Mouse (Mus musculus) spleen, postnatal 10 days (tissue): ENCODE measurements around the gene Gm20388.

Source experiments
- DNase-seq, 2 experiments: peaks; one replicate each; pipeline ENCODE4 v3.0.0; 2021 to 2022; ENCODE audit warnings: low spot score in 2 of 2

Gm20388 gene

DNA sequence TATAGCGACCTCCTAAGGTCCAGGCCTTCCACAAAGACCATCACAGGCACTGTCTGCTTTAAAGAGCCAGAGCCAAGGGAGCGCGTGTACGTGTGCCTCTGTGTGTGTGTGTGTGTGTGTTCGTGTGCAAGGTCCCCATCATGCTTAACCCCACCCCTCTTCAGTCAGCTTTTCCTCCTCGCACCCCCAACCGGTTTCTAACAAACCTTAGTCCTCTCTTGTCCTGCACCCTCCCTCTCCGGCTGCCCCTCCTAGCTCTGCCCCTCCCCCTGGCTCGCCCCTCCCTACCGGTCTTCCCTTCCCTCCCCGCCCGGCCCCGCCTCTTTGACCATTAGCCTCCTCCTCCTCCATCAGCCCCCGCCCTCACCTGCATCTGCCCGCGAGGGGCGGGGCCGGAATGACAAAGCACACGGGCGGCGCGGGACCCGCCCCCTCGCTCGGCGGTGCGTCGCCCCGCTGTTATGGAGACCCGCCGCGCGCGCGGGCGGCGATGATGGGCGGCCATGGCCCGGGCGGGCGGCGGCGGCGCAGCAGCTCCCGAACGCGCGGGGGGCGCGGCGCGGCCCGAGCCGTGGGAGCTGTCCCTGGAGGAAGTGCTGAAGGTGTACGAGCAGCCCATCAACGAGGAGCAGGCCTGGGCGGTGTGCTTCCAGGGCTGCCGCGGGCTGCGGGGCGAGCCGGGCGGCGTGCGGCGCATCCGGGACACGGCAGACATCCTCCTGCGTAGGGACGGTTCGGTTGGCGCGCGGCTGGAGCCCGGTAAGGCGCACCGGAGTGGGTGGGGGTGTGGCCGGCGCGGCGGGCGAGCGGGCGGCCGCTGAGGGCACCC lies 3421.8 kb downstream of the Gm20388 start, which contains the start of gene Spire2:
TSS of gene Spire2 (plus strand) at position 452 of the 829 bp plus-strand sequence.
- peak; percentile 66 to 85 for DNase-seq

DNA sequence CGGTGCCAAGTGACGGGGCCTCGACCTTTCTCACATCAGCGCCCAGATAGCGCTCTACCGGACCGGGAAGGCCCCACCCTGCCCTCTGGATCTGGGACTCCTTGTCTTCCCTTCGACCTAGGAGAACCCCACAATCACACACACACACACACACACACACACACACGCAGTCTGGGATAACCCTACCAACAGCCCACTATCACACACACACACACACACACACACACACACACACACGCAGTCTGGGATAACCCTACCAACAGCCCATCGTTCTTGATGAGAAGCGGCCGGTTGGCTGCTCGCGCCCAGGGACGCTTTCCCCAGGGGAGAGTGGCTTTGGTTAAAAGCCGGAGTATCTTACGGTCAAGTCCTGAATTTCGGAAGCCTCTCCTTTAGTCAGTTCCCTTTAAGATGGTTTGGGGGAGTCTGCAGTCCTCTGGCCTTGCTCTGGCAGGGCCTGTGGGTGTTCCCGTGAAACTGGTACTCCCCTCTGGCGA lies 3422.5 kb downstream of the Gm20388 start:
- DNase-seq = no peak

DNA sequence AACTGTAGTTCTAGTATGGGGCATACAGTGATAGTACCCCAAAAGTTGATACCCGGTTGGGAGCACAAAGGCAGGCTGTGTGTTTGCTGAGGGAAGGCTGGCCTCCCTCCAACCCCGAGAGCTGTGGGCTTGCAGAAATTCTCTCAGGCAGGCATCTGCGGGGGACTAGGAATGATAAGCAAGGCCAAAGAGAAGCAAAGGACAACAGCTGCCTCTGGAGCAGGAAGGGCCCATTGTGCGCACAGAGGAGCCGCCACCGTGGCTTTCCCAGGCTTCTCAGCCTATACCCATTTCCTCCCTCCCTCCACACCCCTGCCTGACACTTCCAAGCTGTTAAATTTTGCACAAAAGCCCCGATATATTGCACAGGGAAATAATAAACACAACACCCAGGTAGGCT lies 3423.2 kb downstream of the Gm20388 start:
- no peak for DNase-seq

DNA sequence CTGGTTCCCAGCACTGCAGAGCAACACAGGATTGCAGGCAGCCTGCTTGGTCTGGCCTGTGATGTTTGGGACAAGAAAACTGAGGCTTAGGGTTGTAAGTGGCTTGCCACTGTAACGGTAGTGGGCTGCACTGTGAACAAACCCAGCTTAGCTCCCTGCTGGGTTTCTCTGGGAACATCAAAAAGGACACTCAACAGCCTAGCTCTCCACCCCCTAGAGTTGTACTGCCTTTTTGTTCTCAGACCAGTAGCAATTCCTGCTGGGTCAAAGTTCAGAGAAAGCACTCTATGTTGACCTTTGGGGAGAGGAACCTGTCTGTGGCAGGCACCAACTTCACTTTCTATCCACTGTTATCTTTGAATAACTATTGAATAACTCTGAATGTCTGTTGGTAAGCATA lies 3423.8 kb downstream of the Gm20388 start:
- no peak for DNase-seq

DNA sequence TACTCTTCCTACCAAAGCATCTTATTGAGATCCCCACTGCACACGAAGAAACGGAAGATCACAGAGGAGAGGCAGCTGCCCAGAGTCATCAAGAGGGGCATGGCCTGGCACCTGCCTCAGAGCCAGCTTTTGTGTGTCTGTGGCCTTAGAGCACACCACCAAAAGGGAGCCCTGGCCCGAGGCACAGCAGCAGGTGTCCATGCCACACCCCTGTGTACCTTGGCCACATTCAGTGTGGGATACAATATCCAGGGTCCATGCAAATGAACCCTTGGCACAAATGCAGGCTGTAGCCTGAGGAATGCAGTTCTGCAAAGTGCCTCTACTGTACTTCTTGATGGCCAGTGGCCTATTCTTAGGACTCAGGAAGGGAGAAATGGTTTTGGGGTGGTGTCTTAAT lies 3426.8 kb downstream of the Gm20388 start:
- no peak for DNase-seq

DNA sequence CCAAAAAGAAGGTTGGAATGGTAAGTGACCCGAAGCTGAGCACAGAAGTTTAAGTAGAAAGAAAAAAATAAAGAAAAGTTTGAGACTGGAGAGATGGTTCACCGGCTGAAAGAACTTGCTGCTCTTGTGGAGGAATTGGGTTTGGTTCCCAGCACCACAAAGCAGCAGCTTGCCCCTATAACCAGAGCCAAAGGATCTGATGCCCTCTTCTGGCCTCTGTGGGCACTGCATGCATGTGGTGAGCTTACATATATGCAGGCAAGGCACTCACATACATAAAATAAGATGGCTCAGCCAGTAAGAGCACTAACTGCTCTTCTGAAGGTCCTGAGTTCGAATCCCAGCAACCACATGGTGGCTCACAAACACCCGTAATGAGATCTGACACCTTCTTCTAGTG lies 3429.4 kb downstream of the Gm20388 start:
- DNase-seq = peak in 1 of 2 experiments; percentile 42

DNA sequence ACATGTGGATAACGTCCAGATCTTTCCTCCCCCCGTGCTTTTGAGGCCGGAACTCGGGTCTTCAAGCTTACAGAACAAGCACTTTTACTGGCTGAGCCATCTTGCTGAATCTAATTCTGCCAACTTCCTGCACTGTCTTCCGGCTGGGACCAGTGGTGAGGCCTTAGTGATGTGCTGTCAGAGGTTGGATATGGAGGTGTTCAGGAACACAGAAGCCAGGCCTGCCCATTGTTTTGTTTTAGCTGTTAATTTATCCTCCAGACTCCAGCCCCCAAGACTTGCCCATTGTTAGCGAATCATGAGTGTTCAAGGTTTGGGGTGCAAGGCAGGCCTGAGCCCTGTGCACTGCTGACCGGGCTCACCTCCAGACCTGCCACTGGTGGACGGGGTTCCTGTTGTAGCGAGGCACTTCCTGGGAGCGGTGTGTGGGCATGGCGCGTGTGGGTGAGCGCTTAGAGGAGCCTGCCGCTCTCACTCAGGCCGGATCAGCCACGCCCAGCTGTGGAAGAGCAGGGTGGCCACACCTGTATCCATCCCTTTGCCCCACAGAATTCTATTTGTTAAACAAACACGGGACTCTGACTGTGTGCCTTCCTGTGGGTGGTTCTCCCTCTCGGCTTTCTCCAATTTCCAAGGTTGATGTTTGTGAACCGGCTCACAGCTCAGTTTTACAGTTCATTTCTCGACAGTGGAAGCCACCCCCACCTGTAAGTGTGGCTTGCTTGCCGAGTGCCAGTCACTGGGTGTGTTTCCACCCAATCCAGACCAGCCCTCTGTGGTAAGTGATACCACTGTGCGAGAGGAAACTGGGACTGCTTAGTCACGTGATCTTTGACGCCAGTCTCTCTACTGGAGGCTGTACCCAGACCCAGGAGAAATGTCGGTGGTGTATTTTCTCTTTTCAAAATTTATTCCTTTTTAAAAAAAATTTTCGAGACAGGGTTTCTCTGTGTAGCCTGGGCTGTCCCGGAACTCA lies 3430.7 kb downstream of the Gm20388 start:
- no peak for DNase-seq

DNA sequence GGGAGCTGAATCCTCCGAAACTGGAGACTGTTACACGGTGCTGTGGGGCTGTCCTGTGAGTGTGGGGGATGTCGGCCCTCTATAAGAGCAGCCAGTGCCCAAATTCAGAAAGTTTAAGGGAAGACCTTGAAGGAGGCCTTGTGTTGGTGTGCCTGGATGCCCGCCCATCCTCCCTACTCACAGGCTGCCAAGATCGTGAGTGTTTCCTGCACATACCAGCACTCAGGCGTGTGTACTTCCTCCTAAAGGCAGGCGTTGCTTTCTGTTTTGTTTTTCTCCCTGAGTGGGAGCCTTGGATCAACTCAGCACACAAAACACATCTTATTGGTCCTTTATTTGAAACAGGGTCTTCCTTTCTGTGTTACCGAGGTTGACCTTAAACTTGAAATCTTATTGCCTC lies 3431.6 kb downstream of the Gm20388 start:
- no peak for DNase-seq

DNA sequence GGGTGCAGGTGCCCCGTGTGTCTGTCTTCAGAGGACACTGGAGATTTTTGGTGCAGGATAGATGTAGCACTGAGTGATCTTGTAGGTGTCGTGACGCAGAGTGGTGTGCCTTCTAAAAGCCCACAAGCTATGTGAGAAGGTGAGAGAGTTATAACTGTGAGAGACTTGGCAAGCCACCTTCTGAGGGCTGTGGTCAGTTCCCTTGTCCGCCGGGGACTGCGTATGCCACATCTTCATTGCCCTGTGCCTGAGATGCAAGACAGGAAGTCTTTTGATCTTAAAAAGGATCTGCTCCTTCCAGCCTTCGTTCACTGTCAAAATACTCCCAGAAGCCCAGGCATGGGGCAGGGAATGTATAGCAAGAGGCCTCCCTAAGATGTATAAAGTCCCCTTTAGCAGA lies 3432.3 kb downstream of the Gm20388 start:
- no peak for DNase-seq

DNA sequence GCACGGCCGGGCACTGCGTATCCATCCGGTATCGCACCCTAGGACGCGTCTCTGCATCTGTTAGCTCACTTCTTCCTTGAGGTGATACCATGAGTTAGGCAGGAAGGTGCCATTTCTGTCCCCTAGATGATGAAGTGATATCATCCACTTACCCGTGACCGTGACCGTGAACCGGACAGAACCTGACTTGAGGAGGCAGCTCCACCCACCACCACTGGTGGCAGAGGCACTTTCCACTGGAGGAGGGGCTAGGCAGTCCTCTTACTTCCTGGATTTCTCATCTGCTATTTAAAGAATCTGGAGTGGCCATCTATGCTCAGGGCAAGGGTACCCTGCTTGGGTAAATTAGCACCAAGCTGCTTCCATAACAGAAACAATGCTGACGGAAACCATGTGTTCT lies 3432.8 kb downstream of the Gm20388 start:
- no peak for DNase-seq

DNA sequence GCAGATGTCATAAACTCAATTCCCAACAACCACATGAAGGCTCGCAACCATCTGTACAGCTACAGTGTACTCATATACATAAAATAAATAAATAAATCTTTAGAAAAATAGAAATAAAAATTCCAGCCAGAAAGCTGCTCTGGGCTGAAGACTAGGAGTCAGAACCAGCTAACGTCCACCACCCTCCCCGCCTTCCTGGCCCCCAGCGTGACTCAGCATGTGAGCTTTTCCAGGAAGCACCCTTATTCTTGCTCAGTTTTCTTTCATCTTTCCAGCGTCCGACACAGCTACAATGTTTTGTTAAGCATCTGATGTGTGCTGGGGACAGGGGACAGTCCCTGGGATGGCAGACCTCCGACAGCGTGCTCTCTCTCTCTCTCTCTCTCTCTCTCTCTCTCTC lies 3434.5 kb downstream of the Gm20388 start:
- no peak for DNase-seq

DNA sequence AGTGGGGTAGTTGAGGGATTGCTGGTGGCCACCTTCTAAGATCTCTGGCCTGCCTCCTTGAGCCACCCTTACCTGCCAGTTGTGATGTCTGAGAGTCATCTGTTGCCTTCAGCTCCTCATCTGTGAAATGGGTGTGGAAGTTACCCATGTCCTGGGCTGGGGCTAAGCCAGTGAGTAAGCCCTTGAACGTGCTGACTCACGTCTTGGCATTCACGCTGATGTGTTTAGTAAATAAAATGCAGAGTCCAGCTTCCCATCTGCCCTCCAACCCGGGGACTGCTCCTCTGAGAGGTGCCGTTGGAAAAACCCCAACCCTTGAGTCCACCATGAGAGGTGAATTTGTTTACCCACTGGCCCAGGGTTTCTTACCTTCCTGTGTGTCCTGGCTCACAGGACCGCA lies 3435.2 kb downstream of the Gm20388 start:
- DNase-seq = no peak

DNA sequence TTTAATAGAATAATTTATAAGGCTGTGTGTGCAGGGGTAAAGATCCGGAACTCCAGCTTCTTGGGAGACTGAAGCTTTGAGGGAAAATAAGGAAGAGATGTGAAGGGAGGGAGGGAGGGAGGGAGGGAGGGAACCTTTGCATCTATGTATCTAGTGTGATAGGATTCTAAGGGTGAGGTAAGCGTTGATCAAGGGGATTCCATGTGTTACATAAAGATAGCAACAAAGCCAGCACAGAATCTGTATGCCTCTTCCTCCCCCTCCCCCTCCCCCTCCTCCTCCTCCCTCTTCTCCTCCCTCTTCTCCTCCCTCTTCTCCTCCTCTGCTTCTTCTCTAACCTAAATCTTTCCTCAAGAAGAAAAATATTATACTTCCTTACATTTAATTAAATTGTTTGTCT lies 3436.7 kb downstream of the Gm20388 start:
- no peak for DNase-seq

DNA sequence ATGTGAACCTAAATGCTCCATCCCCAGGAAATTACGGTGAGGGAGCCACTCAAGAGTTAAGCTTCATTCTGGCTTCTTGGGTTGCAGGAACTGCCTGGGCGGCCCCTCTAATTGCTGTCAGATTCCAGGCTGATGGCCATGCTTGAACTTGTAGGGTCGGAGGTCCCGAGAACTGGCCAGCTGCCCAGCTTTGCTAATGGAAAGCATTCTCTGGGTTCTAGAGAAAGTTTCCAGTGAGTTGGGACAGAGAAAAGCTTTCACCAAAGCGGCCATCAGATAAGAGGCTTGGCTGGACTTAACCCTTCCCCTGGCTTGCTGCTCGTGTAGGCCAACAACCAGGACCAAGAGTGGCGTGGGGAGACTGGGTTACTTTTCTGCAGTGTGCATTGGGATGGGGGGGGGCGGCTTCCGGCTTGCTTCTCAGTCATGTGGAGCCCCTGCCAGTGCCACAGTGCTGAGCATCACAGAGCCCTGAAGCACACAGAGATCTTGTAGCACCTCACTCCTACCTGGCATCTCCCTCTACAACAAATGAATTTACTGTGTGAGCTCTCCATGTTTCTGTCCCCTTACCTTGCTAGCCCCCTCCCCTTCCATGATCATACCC lies 3437.7 kb downstream of the Gm20388 start:
- DNase-seq = peak in 1 of 2 experiments; percentile 41

DNA sequence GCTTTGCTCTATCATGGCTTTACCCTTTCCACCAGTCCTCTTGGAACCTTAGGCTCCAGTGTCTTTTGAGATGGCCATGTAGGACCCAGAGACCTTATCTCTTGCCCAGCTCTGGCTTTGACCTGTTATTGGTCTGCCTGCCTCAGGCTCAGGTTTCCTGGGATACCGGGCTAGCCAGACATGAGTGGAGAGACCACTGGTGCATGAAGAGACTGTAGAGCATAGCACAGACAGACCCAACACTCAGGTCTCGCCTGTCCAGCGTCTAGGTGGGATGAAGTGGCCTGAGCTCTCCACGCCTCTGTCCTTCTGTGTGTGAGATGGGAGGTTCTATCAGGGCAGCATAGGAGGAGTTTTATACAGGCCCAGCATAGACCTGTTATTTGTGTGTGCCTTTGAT lies 3438.4 kb downstream of the Gm20388 start:
- no peak for DNase-seq

DNA sequence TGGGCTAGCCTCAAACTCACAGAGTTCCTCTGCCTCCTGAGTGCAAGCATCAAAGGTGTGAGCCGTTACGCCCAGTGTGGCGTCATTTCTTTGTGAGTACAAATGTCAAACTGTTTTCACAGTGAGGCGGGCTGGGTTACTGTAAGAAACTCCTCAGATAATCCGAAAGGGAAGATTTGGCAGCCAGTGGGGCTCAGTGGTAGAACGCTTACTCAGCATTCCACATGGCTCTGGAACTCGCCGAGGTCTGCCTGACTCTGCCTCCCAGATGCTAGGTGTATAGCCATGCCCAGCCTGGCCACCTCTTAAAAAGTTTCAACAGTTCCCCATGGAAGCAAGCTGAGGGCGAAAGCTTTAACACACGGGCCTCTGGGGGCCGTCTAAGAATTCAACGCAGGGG lies 3441.5 kb downstream of the Gm20388 start:
- no peak for DNase-seq

DNA sequence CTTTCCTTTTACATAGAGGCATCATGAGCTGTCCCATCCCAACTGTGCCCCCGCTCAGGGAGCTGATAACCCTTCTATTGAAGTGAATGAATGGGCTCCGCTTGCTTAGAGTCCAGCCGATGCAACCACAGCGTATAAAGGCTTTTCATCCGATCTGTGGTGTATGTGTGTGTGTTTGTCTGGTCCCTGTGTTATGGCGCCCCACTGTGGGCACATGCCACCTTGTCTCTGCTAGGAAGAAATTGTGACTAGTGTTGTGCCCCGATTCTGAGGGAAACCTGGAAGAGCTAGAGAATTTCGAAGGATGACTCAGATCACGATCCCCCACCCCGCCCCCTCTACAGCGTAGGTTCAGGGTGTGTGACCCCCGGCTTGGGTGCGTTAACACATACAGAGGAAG lies 3442.1 kb downstream of the Gm20388 start:
- DNase-seq = peak in 1 of 2 experiments; percentile 59

DNA sequence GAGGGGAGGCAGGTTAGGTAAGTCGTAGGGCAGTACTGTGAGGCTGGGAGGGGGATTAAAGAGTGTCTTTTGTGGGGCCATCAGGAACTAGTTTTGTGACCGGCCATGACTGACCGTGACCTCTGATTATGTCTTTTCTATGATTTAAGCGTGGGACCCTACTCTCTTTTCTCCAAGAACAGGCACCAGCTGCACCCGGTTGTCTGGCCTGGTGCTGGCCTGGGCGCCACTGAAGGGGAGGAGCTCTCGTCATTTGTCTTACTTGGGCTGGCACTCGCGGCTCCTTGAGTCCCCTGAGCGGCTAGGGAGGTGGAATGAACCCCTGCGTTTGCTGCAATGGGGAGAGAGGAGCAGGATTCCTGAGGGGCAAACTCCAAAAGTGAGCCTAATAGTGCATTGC lies 3442.6 kb downstream of the Gm20388 start:
- DNase-seq = no peak

DNA sequence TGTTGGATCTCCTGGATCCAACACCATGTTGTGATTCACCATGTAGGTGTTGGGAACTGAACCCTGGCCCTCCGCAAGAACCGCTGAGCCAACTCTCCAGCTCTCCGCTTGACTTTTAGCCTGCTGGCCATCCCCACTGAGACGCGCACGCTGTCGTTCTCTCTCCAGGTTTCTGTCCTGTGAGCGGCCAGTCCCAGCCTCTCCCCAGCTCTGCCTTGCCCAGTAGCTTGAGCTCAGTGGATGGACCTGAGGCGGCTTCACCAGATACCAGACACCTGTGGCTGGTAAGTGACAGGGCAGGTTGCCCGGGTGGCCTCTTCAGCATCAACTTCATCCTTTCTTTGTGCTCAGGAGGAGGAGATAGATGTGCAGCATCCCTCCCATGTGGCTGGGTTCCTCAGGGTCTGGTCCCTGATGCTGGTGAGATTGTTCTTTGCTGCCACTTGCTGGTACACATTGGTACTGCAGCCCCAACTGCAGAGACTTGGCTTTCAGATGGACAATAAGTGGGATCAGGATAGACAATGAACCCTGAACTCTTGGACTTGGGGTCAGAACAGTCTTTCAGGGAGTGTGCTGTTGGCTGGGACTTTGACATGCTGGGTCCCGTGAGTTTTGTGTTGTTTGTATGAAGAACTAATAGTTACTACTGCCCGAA lies 3450.6 kb downstream of the Gm20388 start:
- peak; percentile 77 to 84 for DNase-seq

DNA sequence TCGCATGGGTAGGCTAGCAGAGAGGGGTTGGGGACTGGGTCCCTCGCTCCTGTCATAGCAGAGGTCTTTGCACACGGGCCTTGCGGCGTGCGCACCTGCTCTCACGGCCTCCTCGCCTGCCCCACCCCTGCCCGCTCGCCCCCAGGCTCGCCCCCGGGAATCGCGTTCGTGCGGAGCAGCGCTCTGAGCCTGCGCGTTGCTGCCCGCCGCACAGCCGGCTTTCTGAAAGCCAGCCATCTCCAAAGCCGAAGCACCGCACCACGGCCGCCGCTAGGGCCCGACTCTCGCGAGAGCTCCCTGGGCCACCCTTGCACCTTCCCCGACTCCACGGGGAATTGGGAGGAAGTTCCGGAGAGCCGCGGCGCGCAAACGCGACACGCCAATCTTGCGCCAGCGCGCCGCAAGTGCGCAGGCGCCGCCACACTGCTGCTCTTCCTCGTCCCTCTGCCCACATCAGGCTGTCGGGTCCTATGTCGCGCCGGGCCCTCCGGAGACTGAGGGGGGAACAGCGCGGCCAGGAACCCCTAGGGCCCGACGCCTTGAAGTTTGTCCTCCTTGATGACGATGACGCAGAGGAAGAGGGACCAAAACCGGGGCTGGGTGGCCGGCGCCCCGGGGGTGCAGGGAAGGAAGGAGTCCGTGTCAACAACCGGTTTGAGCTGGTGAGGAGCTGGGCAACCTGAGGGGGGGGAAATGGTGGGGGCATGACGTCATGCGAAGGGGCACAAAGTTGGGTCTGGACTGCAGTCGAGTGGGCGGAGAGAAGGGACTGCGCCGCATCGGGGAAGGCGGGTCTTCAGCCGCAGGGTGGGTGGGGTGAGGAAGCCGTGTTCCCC lies 3463.0 kb downstream of the Gm20388 start, which contains the start of gene Tcf25:
TSS of gene Tcf25 (plus strand) at position 351 of the 836 bp plus-strand sequence.
- peak; percentile 85 to 95 for DNase-seq

DNA sequence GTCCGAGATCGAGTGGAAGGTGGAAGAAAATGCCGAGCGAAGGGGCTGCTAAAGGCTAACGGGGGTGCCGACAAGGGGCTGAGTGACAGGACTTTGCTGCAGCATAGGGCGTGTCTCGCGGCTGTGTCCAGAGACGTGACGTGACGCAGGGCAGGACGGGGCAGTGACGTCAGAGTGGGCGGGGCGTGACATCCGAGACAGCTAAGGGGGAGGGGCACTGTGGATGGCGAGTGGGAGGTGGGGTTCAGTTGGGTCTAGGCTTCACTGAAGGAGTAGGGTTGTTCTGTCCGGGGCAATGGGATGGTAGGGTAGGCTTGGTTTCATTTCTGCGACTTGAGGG lies 3463.6 kb downstream of the Gm20388 start:
- DNase-seq = peak; percentile 94 to 98
